Mouse (Mus musculus) urinary bladder, postnatal 14 days (tissue): ENCODE measurements around the gene Nsf.
"Not testable (repeated sequence)": the region's sequence is repeated elsewhere in the genome, so short reads cannot be mapped to it uniquely, and the experiment has no call there.

Experiments used
- DNase-seq: peaks from one replicate; pipeline ENCODE4 v3.0.0; 2021; ENCODE audit warnings: low spot score

The Nsf gene

DNA sequence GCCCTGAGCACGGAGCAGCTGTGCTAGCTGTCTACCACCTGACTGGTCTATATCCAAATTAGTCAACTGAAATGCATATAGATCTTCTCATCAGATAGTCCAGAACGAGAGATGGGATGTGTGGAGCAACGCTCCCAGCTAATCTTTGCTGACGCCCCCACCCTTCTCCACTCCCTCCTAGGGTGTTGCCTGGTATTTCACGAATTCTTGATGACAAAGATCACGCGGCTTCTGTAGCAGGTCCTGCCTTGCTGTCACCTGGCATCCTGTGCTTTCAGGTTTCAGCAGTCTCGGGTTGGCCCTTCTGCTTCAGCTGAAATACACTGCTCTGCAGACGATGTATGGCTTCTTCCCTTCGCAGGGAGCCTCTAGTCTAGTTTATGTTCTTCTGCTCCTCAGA lies 61.0 kb downstream of the Nsf start:
- no peak for DNase-seq

- no peak for DNase-seq
Measured at GRCm38 (mm10) chr11:103891781-103892180, 62.1 kb downstream of the Nsf start.

GRCm38 (mm10) chr11:103890337-103891186 lies 63.3 kb downstream of the Nsf start:
- no peak for DNase-seq

GRCm38 (mm10) chr11:103887724-103888410 lies 66.0 kb downstream of the Nsf start:
- DNase-seq, result no peak

DNA sequence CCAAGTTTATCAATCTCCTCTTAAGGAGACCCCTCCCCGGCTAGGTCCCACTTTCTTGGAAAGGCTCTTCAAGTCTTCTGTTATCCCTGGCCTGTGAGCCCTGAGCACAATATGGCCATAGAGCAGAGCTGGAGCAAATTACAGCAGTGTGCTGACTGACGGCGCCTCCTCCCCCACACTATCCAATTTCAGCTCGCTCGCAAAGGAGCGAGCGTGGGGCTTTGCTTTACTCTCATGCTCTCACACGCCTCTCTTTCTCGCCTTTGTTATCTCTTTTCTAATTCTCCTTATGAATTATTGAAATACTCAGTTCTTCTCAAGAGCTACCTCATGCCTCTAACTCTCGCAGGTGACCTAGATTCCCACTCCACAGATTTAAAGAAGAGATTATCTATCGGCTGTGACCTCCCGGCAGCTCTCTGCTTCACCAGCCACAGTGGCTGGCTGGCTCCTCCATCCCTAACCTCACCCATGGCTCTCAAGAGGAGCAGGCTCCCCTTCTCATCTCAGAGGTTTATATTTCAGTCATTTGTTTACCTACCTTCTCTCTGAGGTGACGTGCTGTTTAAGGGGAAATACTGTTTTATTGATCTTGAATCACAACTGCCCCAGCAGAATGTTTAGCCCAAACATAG lies 69.0 kb downstream of the Nsf start:
- DNase-seq, result no peak

DNA sequence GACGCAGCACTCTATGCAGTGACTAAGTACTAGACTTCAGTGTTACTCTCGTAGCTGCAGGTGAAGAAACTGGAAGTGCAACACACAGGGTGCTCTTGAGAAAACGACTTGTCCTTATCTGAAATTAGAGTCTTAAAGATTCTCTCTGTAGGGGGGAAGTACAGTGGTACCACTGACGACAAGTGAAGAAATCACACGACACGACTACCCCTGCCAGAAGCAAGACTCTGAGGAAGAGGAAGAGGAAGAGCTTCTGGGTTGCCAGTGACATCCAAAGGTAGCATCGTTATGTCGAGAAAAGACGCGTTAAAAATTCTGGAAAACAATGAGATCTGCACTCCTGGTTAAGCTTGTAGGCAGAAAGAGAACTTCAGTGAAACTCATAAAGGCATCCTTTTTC lies 70.1 kb downstream of the Nsf start:
- no peak for DNase-seq

GRCm38 (mm10) chr11:103879476-103879875 lies 74.4 kb downstream of the Nsf start:
- DNase-seq, result not testable (repeated sequence)

GRCm38 (mm10) chr11:103878441-103878840 lies 75.4 kb downstream of the Nsf start:
- no peak for DNase-seq

DNA sequence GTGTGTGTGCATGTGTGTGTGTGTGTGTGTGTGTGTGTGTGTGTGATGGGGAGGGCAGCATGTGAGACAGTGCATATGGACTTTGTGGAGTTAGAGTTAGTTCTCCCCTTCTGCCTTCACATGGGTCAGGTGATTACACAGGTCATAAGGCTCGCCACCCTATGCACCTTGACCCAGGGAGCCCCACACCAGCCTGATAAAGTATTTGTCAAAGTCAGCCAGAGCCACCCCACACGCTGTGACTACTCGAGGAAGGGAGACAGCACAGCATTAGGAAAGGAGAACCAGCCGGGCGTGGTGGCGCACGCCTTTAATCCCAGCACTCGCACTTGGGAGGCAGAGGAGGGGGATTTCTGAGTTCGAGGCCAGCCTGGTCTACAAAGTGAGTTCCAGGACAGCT lies 83.5 kb downstream of the Nsf start:
- DNase-seq, result no peak

DNA sequence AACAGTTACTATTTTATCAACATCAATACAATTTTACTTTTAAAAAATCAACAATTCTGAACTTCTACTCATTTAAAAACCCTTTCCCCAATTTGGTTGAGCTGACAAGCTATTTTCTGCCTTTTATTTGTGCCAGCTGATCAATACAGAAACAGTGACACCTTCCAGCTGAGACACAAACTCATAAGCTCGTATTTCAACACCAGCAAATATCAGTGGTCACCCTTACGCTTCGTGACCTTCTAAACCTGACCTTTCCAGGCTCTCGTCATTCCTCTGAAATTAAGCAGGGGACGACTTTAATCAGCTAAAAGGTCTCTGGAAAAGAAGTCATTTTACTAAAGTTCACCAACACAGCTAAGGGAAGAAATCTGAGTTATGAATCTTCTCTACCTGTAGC lies 86.2 kb downstream of the Nsf start:
- no peak for DNase-seq

GRCm38 (mm10) chr11:103865346-103865745 lies 88.5 kb downstream of the Nsf start:
- no peak for DNase-seq

- no peak for DNase-seq
Measured at GRCm38 (mm10) chr11:103864486-103864885, 89.4 kb downstream of the Nsf start.

DNA sequence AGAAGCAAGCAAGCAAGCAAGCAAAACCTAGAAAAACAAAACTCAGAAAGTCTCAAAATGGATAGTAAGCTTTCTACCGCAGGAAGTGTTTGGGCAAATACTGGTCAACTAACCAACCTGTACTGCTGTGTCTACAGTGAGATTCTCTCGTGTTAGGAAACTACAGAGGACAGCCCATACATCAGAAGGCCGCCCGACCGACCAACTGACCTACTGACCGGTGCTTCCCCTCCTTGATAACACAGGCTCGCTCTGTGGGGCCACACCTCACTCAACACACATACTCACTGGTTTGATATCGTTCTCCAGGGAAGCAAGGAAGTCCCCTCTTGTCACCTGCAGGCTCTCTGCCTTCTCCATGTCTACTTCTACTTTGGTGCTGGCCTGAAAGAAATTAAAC lies 90.9 kb downstream of the Nsf start:
- no peak for DNase-seq

GRCm38 (mm10) chr11:103859933-103860610 lies 93.8 kb downstream of the Nsf start:
- DNase-seq, result no peak

DNA sequence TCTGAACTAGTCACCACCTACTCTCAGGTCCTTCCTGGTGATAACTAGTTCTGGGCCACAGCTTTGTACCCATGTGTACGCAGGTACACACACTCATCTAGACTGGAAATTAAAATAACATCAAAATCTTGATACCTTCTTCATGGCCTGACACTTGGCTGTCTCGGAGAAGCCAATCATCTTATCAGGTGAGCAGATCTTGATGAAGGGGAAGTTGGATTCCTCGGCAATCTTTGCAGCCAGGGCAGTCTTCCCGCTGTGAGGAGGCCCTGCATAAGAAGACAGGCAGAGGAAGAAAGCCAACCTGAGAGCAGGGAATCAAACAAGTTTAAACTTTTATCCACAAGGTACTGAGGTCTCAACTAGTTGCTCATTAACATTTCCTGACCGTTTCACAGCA lies 95.1 kb downstream of the Nsf start:
- no peak for DNase-seq

- no peak for DNase-seq
Measured at GRCm38 (mm10) chr11:103856641-103857040, 97.2 kb downstream of the Nsf start.

GRCm38 (mm10) chr11:103854294-103854693 lies 99.6 kb downstream of the Nsf start:
- DNase-seq, result no peak

GRCm38 (mm10) chr11:103853284-103853920 lies 100.5 kb downstream of the Nsf start:
- no peak for DNase-seq

GRCm38 (mm10) chr11:103852590-103853283 lies 101.1 kb downstream of the Nsf start:
- no peak for DNase-seq

DNA sequence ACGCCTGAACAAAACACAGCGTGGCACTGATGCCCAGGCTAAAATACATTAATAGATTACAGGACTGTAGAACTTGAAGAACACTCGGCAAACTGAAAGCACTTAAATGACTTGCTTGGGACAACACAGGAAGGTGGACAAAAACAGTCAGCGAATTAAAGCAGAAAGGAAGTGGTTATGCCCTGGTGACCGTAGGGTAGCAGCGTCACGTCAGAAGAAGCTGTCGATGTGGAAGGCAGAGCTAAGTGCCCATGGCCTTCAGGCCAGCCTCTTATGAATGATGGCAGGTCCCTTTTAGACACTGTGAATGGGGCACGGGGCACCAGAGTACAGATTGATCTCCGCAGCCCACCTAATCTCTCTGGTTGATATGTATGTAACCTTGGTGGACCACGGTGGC lies 105.6 kb downstream of the Nsf start:
- no peak for DNase-seq

- no peak for DNase-seq
Measured at GRCm38 (mm10) chr11:103840834-103841233, 113.0 kb downstream of the Nsf start.
